Mouse (Mus musculus) spleen, adult 2 months (tissue): ENCODE measurements around the gene Spi1. TPM values are rescaled to one million over a fixed set of nuclear protein-coding genes. Genes with fewer than 3 reads are reported as not detected.

Experiments
- DNase-seq, 2 experiments: peaks; one replicate each; pipeline versions ENCODE4 v3.0.0 to v3.0.0-alpha.2; 2012 to 2021; ENCODE audit warnings: low spot score in 2 of 2, low read depth in 1 of 2
- H3K27ac ChIP-seq: fragments of 200-500 bp; 2 replicates; pipeline ENCODE4 v1.5.1; 2012; ENCODE audit warnings: low read length, inconsistent platforms; ENCODE audit not compliant: insufficient read depth
- H3K27me3 ChIP-seq: fragments of 200-500 bp; 2 replicates; pipeline ENCODE4 v1.6.1; 2012; ENCODE audit warnings: mild to moderate bottlenecking, moderate library complexity, low read length, inconsistent platforms; ENCODE audit not compliant: control insufficient read depth, insufficient read depth
- H3K36me3 ChIP-seq: fragments of 200-500 bp; 2 replicates; pipeline ENCODE4 v1.6.1; 2012; ENCODE audit warnings: mild to moderate bottlenecking, low read length, inconsistent platforms; ENCODE audit not compliant: control insufficient read depth, insufficient read depth
- H3K4me1 ChIP-seq: fragments of 200-500 bp; 2 replicates; pipeline ENCODE4 v1.6.1; 2011; ENCODE audit warnings: inconsistent platforms; ENCODE audit not compliant: control insufficient read depth, insufficient read depth, insufficient read length
- H3K4me3 ChIP-seq: fragments of 200-500 bp; 2 replicates; pipeline ENCODE4 v1.5.1; 2011; ENCODE audit warnings: mild to moderate bottlenecking, inconsistent platforms; ENCODE audit not compliant: insufficient read depth, insufficient read length; ENCODE audit errors: extremely low read depth
- CTCF ChIP-seq: fragments of 200-500 bp; IDR thresholded peaks from 2 replicates; pipeline ENCODE4 v1.5.1; 2011; ENCODE audit warnings: mild to moderate bottlenecking, inconsistent platforms; ENCODE audit not compliant: insufficient read depth, insufficient read length, insufficient replicate concordance; ENCODE audit errors: extremely low read depth
- POLR2A ChIP-seq: fragments of 200-500 bp; IDR thresholded peaks from 2 replicates; pipeline ENCODE4 v1.6.1; 2011; ENCODE audit warnings: low read depth, low read length, inconsistent platforms
- WGBS: fragments of 180-500 bp; shearing (Covaris S2); methylation state at CpG from one replicate; pipeline ENCODE4 v1.1.7; 2018; 5-methylcytosine and 5-hydroxymethylcytosine counted together
- polyA plus RNA-seq: library from polyadenylated mRNA; depleted of rRNA; stranded (reverse); fragments of >200 nt; gene quantifications from 2 replicates; pipeline ENCODE4 v1.2.3, GENCODE M21; 2012

The Spi1 gene
- polyA plus RNA-seq, 1 experiment = 199 TPM

GRCm38 (mm10) chr2:91121497-91121896 lies 39.3 kb downstream of the Spi1 start:
- Histone ChIP-seq H3K36me3 (no peaks in the 10 kb centered on the region), H3K4me3 (no peak overlapping the region), H3K27ac (no peak overlapping the region), H3K4me1 (no peaks in the 10 kb centered on the region), H3K27me3 (no peaks in the 10 kb centered on the region)
- TF ChIP-seq CTCF (no peak), POLR2A (no peak)
- no peak for DNase-seq
- WGBS = 83% methylated on average over 8 of the region's 8 CpGs

GRCm38 (mm10) chr2:91123521-91123920 lies 41.3 kb downstream of the Spi1 start:
- 82% methylated on average over 6 of the region's 6 CpGs for WGBS
- Histone ChIP-seq H3K27me3 (no peaks in the 10 kb centered on the region), H3K27ac (no peak overlapping the region), H3K4me1 (no peaks in the 10 kb centered on the region), H3K36me3 (no peaks in the 10 kb centered on the region), H3K4me3 (no peak overlapping the region)
- no peak for DNase-seq
- TF ChIP-seq POLR2A (no peak), CTCF (no peak)

- no peaks in the 10 kb centered on the region for H3K27me3 ChIP-seq
- H3K36me3 ChIP-seq = no peaks in the 10 kb centered on the region
- H3K4me1 ChIP-seq = no peaks in the 10 kb centered on the region
- 87% methylated on average over 10 of the region's 10 CpGs for WGBS
- H3K4me3 ChIP-seq = no peak overlapping the region
- H3K27ac ChIP-seq = no peak overlapping the region
- TF ChIP-seq CTCF = no peak
- TF ChIP-seq POLR2A = no peak
- DNase-seq = no peak
These were observed 42.9 kb downstream of the Spi1 start for GRCm38 (mm10) chr2:91125101-91125500.

- no peaks in the 10 kb centered on the region for H3K4me1 ChIP-seq
- TF ChIP-seq POLR2A = no peak
- TF ChIP-seq CTCF = no peak
- H3K27me3 ChIP-seq = no peaks in the 10 kb centered on the region
- H3K27ac ChIP-seq = no peak overlapping the region
- no peak overlapping the region for H3K4me3 ChIP-seq
- 82% methylated on average over 5 of the region's 5 CpGs for WGBS
- no peak for DNase-seq
- no peaks in the 10 kb centered on the region for H3K36me3 ChIP-seq
These were observed 46.6 kb downstream of the Spi1 start for GRCm38 (mm10) chr2:91128761-91129160.

GRCm38 (mm10) chr2:91130126-91130525 lies 47.9 kb downstream of the Spi1 start:
- Histone ChIP-seq H3K27ac (no peak overlapping the region), H3K4me3 (no peak overlapping the region), H3K27me3 (no peaks in the 10 kb centered on the region), H3K4me1 (no peaks in the 10 kb centered on the region), H3K36me3 (no peaks in the 10 kb centered on the region)
- 87% methylated on average over 6 of the region's 6 CpGs for WGBS
- no peak for DNase-seq
- TF ChIP-seq POLR2A (no peak), CTCF (no peak)

GRCm38 (mm10) chr2:91131251-91131650 lies 49.1 kb downstream of the Spi1 start:
- Histone ChIP-seq H3K27ac (no peak overlapping the region), H3K27me3 (no peaks in the 10 kb centered on the region), H3K36me3 (no peaks in the 10 kb centered on the region), H3K4me1 (no peaks in the 10 kb centered on the region), H3K4me3 (no peak overlapping the region)
- TF ChIP-seq CTCF = no peak
- no peak for TF ChIP-seq POLR2A
- DNase-seq = no peak
- WGBS = 94% methylated on average over 15 of the region's 15 CpGs

GRCm38 (mm10) chr2:91132035-91132434 lies 49.8 kb downstream of the Spi1 start:
- Histone ChIP-seq H3K4me3 (no peak overlapping the region), H3K4me1 (peaks cover 6% of the 10 kb centered on the region; the same call in 1 of the 2 replicates), H3K27me3 (no peaks in the 10 kb centered on the region), H3K27ac (no peak overlapping the region), H3K36me3 (peaks cover under 1% of the 10 kb centered on the region; the same call in 1 of the 2 replicates)
- WGBS = 33% methylated on average over 3 of the region's 3 CpGs
- DNase-seq = no peak
- no peak for TF ChIP-seq POLR2A
- TF ChIP-seq CTCF = no peak
